Mouse (Mus musculus) embryonic facial prominence, embryonic 15.5 days (tissue): ENCODE data around the gene Gdpgp1. TPM values are rescaled to one million over a fixed set of nuclear protein-coding genes. Genes with fewer than 3 reads are reported as not detected.

Source experiments
- ATAC-seq: fragments of 200-750 bp; cut with Nextera tagmentation; 2 replicates; pipeline ENCODE4 v1.8.0; 2017; ENCODE audit warnings: low read depth, moderate TSS enrichment; ENCODE audit not compliant: insufficient number of reproducible peaks, low FRiP score, low TSS enrichment
- H3K27ac ChIP-seq: fragments of 300-500 bp; sonication (generic); replicated peaks from 2 replicates; pipeline ENCODE4 v1.5.1; 2015; ENCODE audit warnings: mild to moderate bottlenecking, inconsistent platforms
- H3K27me3 ChIP-seq: fragments of 300-500 bp; sonication (generic); 2 replicates; pipeline ENCODE4 v1.6.1; 2015; ENCODE audit warnings: inconsistent platforms
- H3K36me3 ChIP-seq: fragments of 300-500 bp; sonication (generic); 2 replicates; pipeline ENCODE4 v1.6.1; 2015; ENCODE audit warnings: mild to moderate bottlenecking, inconsistent platforms
- H3K4me1 ChIP-seq: fragments of 300-500 bp; sonication (generic); 2 replicates; pipeline ENCODE4 v1.6.1; 2015; ENCODE audit warnings: inconsistent platforms
- H3K4me2 ChIP-seq: fragments of 300-500 bp; sonication (generic); replicated peaks from 2 replicates; pipeline ENCODE4 v1.6.1; 2015; ENCODE audit warnings: mild to moderate bottlenecking, inconsistent platforms
- H3K4me3 ChIP-seq: fragments of 300-500 bp; sonication (generic); replicated peaks from 2 replicates; pipeline ENCODE4 v1.5.1; 2015; ENCODE audit warnings: mild to moderate bottlenecking, inconsistent platforms
- H3K9ac ChIP-seq: fragments of 300-500 bp; sonication (generic); 2 replicates; pipeline ENCODE4 v1.6.1; 2015; ENCODE audit warnings: inconsistent platforms
- H3K9me3 ChIP-seq: fragments of 300-500 bp; sonication (generic); replicated peaks from 2 replicates; pipeline ENCODE4 v1.6.1; 2016; ENCODE audit warnings: inconsistent platforms
- WGBS: fragments of 180-500 bp; shearing (Covaris S2); methylation state at CpG from one replicate; pipeline ENCODE4 v1.1.7; 2015; 5-methylcytosine and 5-hydroxymethylcytosine counted together
- polyA plus RNA-seq: library from polyadenylated mRNA; unstranded; fragments of >200 nt; fragmentation: Nextera tagmentation; extraction: Ambion mirVana; gene quantifications from 2 replicates; pipeline ENCODE4 v1.2.1, GENCODE M21; 2015

Gene Gdpgp1
- polyA plus RNA-seq, 1 experiment from 2014 or later: 4.1 TPM

- Histone ChIP-seq H3K9me3 (no peaks in the 10 kb centered on the region), H3K4me3 (no peak overlapping the region), H3K27me3 (no peaks in the 10 kb centered on the region), H3K9ac (no peak overlapping the region), H3K4me1 (peaks cover 79% of the 10 kb centered on the region), H3K27ac (no peak overlapping the region), H3K4me2 (no peak overlapping the region), H3K36me3 (0 out of 2 replicates have a peak, but pooled peaks cover 3% of the 10 kb centered on the region)
- WGBS: 72% methylated on average over 5 of the region's 5 CpGs
- no peak for ATAC-seq
Observed at GRCm38 (mm10) chr7:80200963-80201539, 31.6 kb upstream of the Gdpgp1 start.

- no peak for ATAC-seq
- Histone ChIP-seq H3K36me3 (0 out of 2 replicates have a peak, but pooled peaks cover 3% of the 10 kb centered on the region), H3K4me3 (no peak overlapping the region), H3K4me2 (no peak overlapping the region), H3K9me3 (no peaks in the 10 kb centered on the region), H3K4me1 (peaks cover 89% of the 10 kb centered on the region), H3K27me3 (no peaks in the 10 kb centered on the region), H3K9ac (no peak overlapping the region), H3K27ac (no peak overlapping the region)
- WGBS: 81% methylated on average over 15 of the region's 15 CpGs
Observed at GRCm38 (mm10) chr7:80201888-80202540, 30.7 kb upstream of the Gdpgp1 start.

GRCm38 (mm10) chr7:80202961-80203360, 29.7 kb upstream of the Gdpgp1 start:
- 0 out of 2 replicates have a peak, but pooled peaks cover 3% of the 10 kb centered on the region for H3K36me3 ChIP-seq
- H3K9me3 ChIP-seq: no peaks in the 10 kb centered on the region
- no peaks in the 10 kb centered on the region for H3K27me3 ChIP-seq
- 80% methylated on average over 5 of the region's 5 CpGs for WGBS
- no peak overlapping the region for H3K9ac ChIP-seq
- H3K4me1 ChIP-seq: peaks cover 89% of the 10 kb centered on the region
- no peak overlapping the region for H3K27ac ChIP-seq
- no peak overlapping the region for H3K4me3 ChIP-seq
- no peak overlapping the region for H3K4me2 ChIP-seq
- no peak for ATAC-seq

- Histone ChIP-seq H3K27me3 (no peaks in the 10 kb centered on the region), H3K9ac (no peak overlapping the region), H3K36me3 (0 out of 2 replicates have a peak, but pooled peaks cover 3% of the 10 kb centered on the region), H3K27ac (no peak overlapping the region), H3K4me3 (no peak overlapping the region), H3K4me2 (no peak overlapping the region), H3K4me1 (peaks cover 95% of the 10 kb centered on the region), H3K9me3 (no peaks in the 10 kb centered on the region)
- WGBS: 56% methylated on average over 12 of the region's 12 CpGs
- no peak for ATAC-seq
Observed at GRCm38 (mm10) chr7:80203638-80204096, 29.0 kb upstream of the Gdpgp1 start.

- ATAC-seq: no peak
- 69% methylated on average over 4 of the region's 4 CpGs for WGBS
- peaks cover 96% of the 10 kb centered on the region for H3K4me1 ChIP-seq
Observed at GRCm38 (mm10) chr7:80204362-80204761, 28.3 kb upstream of the Gdpgp1 start.

GRCm38 (mm10) chr7:80204961-80205360, 27.7 kb upstream of the Gdpgp1 start:
- ATAC-seq: no peak
- 0 out of 2 replicates have a peak, but pooled peaks cover 3% of the 10 kb centered on the region for H3K36me3 ChIP-seq
- H3K9ac ChIP-seq: no peak overlapping the region
- H3K27me3 ChIP-seq: no peaks in the 10 kb centered on the region
- no peaks in the 10 kb centered on the region for H3K9me3 ChIP-seq
- H3K4me2 ChIP-seq: no peak overlapping the region
- H3K4me3 ChIP-seq: no peak overlapping the region
- 52% methylated on average over 7 of the region's 7 CpGs for whole genome bisulfite sequencing
- H3K4me1 ChIP-seq: peaks cover 96% of the 10 kb centered on the region
- 0 out of 2 replicates have a peak overlapping the region, but pooled peaks have one; percentile 7 for H3K27ac ChIP-seq

More at GRCm38 (mm10) chr7:80204362-80204761, 28.3 kb upstream of the Gdpgp1 start:
- H3K27me3 ChIP-seq: no peaks in the 10 kb centered on the region
- H3K27ac ChIP-seq: peak overlapping the region; percentile 14; the same call in 1 of the 2 replicates
- H3K4me2 ChIP-seq: no peak overlapping the region
- no peak overlapping the region for H3K9ac ChIP-seq
- no peaks in the 10 kb centered on the region for H3K9me3 ChIP-seq
- H3K36me3 ChIP-seq: 0 out of 2 replicates have a peak, but pooled peaks cover 3% of the 10 kb centered on the region
- H3K4me3 ChIP-seq: no peak overlapping the region

- Histone ChIP-seq H3K27me3 (no peaks in the 10 kb centered on the region), H3K27ac (peak overlapping the region; percentile 89; the same call in 1 of the 2 replicates), H3K36me3 (0 out of 2 replicates have a peak, but pooled peaks cover 3% of the 10 kb centered on the region), H3K9ac (no peak overlapping the region), H3K9me3 (no peaks in the 10 kb centered on the region), H3K4me2 (no peak overlapping the region), H3K4me1 (peaks cover 90% of the 10 kb centered on the region), H3K4me3 (no peak overlapping the region)
- WGBS: 76% methylated on average over 12 of the region's 12 CpGs
- no peak for ATAC-seq
Observed at GRCm38 (mm10) chr7:80205705-80206589, 26.7 kb upstream of the Gdpgp1 start.

GRCm38 (mm10) chr7:80207314-80207731, 25.3 kb upstream of the Gdpgp1 start:
- peak overlapping the region; percentile 89 for H3K27ac ChIP-seq
- H3K36me3 ChIP-seq: 0 out of 2 replicates have a peak, but pooled peaks cover under 1% of the 10 kb centered on the region
- no peaks in the 10 kb centered on the region for H3K27me3 ChIP-seq
- H3K9ac ChIP-seq: 0 out of 2 replicates have a peak overlapping the region, but pooled peaks have one; percentile 9
- H3K4me1 ChIP-seq: peaks cover 77% of the 10 kb centered on the region
- H3K9me3 ChIP-seq: no peaks in the 10 kb centered on the region
- 44% methylated on average over 3 of the region's 3 CpGs for WGBS
- H3K4me3 ChIP-seq: no peak overlapping the region
- ATAC-seq: 0 out of 2 replicates have a peak, but pooled peaks have one; percentile 9
- H3K4me2 ChIP-seq: peak overlapping the region; percentile 22

- Histone ChIP-seq H3K4me2 (peak overlapping the region; percentile 24; the same call in 1 of the 2 replicates), H3K27ac (peak overlapping the region; percentile 89), H3K9ac (no peak overlapping the region), H3K4me1 (peaks cover 69% of the 10 kb centered on the region), H3K4me3 (no peak overlapping the region), H3K27me3 (no peaks in the 10 kb centered on the region), H3K36me3 (peaks cover 1% of the 10 kb centered on the region; the same call in 1 of the 2 replicates), H3K9me3 (no peaks in the 10 kb centered on the region)
- ATAC-seq: peak; percentile 62
- 58% methylated on average over 18 of the region's 18 CpGs for WGBS
Observed at GRCm38 (mm10) chr7:80208026-80208642, 24.5 kb upstream of the Gdpgp1 start.

GRCm38 (mm10) chr7:80208738-80209430, 23.8 kb upstream of the Gdpgp1 start:
- no peak for ATAC-seq
- peaks cover 6% of the 10 kb centered on the region; the same call in 1 of the 2 replicates for H3K36me3 ChIP-seq
- 67% methylated on average over 10 of the region's 10 CpGs for WGBS
- H3K9me3 ChIP-seq: no peaks in the 10 kb centered on the region
- peak overlapping the region; percentile 24 for H3K4me2 ChIP-seq
- H3K4me3 ChIP-seq: no peak overlapping the region
- H3K9ac ChIP-seq: no peak overlapping the region
- peaks cover 63% of the 10 kb centered on the region for H3K4me1 ChIP-seq
- no peaks in the 10 kb centered on the region for H3K27me3 ChIP-seq
- H3K27ac ChIP-seq: peak overlapping the region; percentile 89
